Mouse (Mus musculus): ENCODE measurements at regions not wholly inside any gene's neighbourhood (a gene's known extent, or its start where the extent isn't known, plus 50 kb on each side); places are given as distances from the start of the nearest gene placed in this dataset.
A peak's percentile ranks its signal among the peaks of the same experiment; 100 is the strongest.

DNA sequence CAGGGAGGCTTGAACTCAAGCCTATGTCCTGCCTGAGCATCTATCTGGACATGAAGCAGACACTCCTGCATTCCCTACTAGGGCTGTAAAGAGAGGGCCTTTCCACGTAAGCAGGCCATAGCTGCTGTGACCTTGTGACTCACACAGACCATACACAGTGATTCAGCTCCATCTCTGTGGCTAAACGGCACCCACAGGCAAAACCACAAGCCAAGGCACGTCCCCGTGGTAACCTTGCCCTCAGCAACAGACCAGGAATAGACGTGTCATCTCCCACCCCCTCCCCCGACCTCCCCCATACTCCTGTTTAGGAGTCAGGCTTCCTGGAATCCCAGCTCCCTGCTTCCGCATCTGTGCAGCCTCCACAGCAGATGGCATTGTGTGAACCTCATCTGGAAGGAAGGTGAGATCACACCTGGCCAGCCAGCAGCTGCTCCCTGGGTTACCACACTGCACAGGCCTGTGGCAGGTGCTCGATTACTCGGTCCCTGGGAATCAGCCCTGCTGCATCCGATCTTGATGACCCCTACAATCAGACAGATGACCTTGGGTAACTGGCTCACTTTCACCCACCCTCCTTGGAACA, 79.2 kb upstream of the Hand1 start:
- peak; percentile 60; the same call in 1 of the 2 replicates for TF ChIP-seq EP300 (IDR thresholded peaks at IDR 0.05; ENCODE audit: insufficient read depth, low read depth, low read length)
- no peak for TF ChIP-seq CTCF (IDR thresholded peaks at IDR 0.05; ENCODE audit: low read depth, low read length)

All from ES-Bruce4 (cell line).